Mouse (Mus musculus): Measurements from ENCODE around the gene Dhx40. TPM values are rescaled to one million over a fixed set of nuclear protein-coding genes. Genes with fewer than 3 reads are reported as not detected.
"Not testable (repeated sequence)": the region's sequence is repeated elsewhere in the genome, so short reads cannot be mapped to it uniquely, and the experiment has no call there.

The Dhx40 gene
- total and polyA plus RNA-seq, 2 experiments from 2014 or later = 18.3 to 28.0 TPM

DNA sequence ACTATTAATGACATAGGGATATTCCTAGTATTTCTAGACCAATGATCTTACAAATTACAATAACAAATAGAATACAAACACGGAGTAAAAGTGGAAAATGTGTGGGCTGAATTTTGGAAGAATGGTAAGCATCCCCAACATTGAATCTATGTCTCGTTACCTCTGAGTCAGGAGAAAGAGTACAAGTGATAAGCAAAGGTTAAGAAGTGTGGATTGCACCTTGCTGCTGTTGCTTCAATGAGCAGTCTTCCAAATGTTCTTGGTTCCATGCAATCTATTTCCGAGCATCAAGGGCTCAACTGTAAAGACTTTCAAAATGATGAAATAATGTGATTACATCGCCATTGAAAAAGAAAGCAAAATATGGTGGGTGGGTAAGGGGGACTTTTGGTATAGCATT lies 2.3 kb upstream of the Dhx40 start:
- no peak overlapping the region for H3K4me3 ChIP-seq (ENCODE audit: low read depth, low read length)
- 0 out of 2 replicates have a peak, but pooled peaks cover 4% of the 10 kb centered on the region for H3K4me1 ChIP-seq (ENCODE audit: insufficient read depth)
- no peak for TF ChIP-seq CTCF (IDR thresholded peaks at IDR 0.05; ENCODE audit: low read depth)
- WGBS = 72% methylated on average over 4 of the region's 4 CpGs
- DNase-seq = no peak
- no peaks in the 10 kb centered on the region for H3K9me3 ChIP-seq (ENCODE audit: low read length)
- H3K9ac ChIP-seq = no peak overlapping the region
- no peaks in the 10 kb centered on the region for H3K27me3 ChIP-seq (ENCODE audit: insufficient read depth, low read length)
- H3K27ac ChIP-seq (ENCODE audit: low read depth, low read length) = no peak overlapping the region
- H3K4me2 ChIP-seq (ENCODE audit: low read depth) = no peak overlapping the region
- H3K36me3 ChIP-seq (ENCODE audit: insufficient read depth) = no peaks in the 10 kb centered on the region
- no peak for ATAC-seq

DNA sequence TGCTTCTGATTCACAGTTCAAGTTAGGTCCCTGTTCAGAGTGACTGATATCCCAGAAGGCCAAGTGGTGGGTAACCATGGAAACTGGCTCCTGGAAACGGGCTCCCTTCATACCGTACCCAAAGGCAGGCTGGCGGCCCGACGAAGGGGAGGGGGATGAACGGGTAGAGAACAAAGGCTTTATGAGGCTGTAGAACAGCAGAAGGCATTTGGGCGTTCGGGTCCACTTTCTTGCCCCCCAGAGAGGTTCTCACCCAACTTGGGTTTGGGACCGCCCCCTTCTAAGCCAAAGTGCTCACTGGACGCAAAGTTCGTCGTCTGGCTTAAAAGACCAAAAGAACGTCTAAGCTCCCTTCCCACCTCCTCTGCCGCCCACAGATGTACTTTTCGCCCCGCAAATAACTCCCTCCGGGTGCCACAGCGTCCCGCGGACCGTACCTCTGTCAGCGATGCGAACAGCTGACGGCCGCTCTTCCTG lies 507 bp downstream of the Dhx40 start:
- Histone ChIP-seq H3K36me3 (ENCODE audit: insufficient read depth) (peaks cover 14% of the 10 kb centered on the region), H3K4me3 (ENCODE audit: low read depth, low read length) (peak overlapping the region; percentile 100), H3K9ac (peak overlapping the region; percentile 62), H3K4me2 (ENCODE audit: low read depth) (peak overlapping the region; percentile 63), H3K27ac (ENCODE audit: low read depth, low read length) (peak overlapping the region; percentile 80), H3K27me3 (ENCODE audit: insufficient read depth, low read length) (no peaks in the 10 kb centered on the region), H3K9me3 (ENCODE audit: low read length) (no peaks in the 10 kb centered on the region), H3K4me1 (ENCODE audit: insufficient read depth) (0 out of 2 replicates have a peak, but pooled peaks cover 4% of the 10 kb centered on the region)
- DNase-seq = peak; percentile 80
- TF ChIP-seq CTCF (IDR thresholded peaks at IDR 0.05; ENCODE audit: low read depth) = no peak
- ATAC-seq = peak; percentile 95
- WGBS = 2% methylated on average over 25 of the region's 25 CpGs

- DNase-seq (no peak), ATAC-seq (no peak)
- peaks cover 38% of the 10 kb centered on the region for H3K36me3 ChIP-seq (ENCODE audit: insufficient read depth)
- no peak overlapping the region for H3K4me3 ChIP-seq (ENCODE audit: low read depth, low read length)
- H3K9me3 ChIP-seq (ENCODE audit: low read length) = no peaks in the 10 kb centered on the region
- H3K27ac ChIP-seq (ENCODE audit: low read depth, low read length) = no peak overlapping the region
- no peaks in the 10 kb centered on the region for H3K4me1 ChIP-seq (ENCODE audit: insufficient read depth)
- no peak overlapping the region for H3K4me2 ChIP-seq (ENCODE audit: low read depth)
- 80% methylated on average over 1 of the region's 1 CpGs for WGBS
- TF ChIP-seq CTCF (IDR thresholded peaks at IDR 0.05; ENCODE audit: low read depth) = no peak
- no peaks in the 10 kb centered on the region for H3K27me3 ChIP-seq (ENCODE audit: insufficient read depth, low read length)
- H3K9ac ChIP-seq = no peak overlapping the region
Measured at GRCm38 (mm10) chr11:86794161-86794560, 13.4 kb downstream of the Dhx40 start.

DNA sequence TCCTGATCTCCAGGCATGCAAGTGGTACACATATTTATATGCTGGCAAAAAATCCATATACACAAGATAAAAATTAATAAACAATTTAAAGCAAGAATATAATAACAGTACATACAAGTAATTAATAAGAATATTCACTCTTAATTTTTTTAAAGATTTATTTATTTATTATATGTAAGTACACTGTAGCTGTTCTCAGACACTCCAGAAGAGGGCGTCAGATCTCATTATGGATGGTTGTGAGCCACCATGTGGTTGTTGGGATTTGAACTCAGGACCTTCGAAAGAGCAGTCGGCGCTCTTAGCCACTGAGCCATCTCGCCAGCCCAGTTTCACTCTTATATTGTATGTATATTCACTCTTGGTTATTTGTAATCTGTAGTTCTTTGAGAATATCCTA lies 20.1 kb downstream of the Dhx40 start:
- WGBS = 99% methylated on average over 5 of the region's 5 CpGs
- H3K4me1 ChIP-seq (ENCODE audit: insufficient read depth); H3K27me3 ChIP-seq (ENCODE audit: insufficient read depth, low read length); H3K4me2 ChIP-seq (ENCODE audit: low read depth); H3K27ac ChIP-seq (ENCODE audit: low read depth, low read length); H3K4me3 ChIP-seq (ENCODE audit: low read depth, low read length); DNase-seq; H3K9ac ChIP-seq; ATAC-seq; H3K9me3 ChIP-seq (ENCODE audit: low read length): not testable (repeated sequence)
- peaks cover 52% of the 10 kb centered on the region for H3K36me3 ChIP-seq (ENCODE audit: insufficient read depth)

- WGBS = 95% methylated on average over 2 of the region's 2 CpGs
- ATAC-seq = no peak
- H3K4me1 ChIP-seq (ENCODE audit: insufficient read depth) = no peaks in the 10 kb centered on the region
- H3K4me3 ChIP-seq (ENCODE audit: low read depth, low read length) = no peak overlapping the region
- no peaks in the 10 kb centered on the region for H3K9me3 ChIP-seq (ENCODE audit: low read length)
- H3K9ac ChIP-seq = no peak overlapping the region
- no peaks in the 10 kb centered on the region for H3K27me3 ChIP-seq (ENCODE audit: insufficient read depth, low read length)
- H3K36me3 ChIP-seq (ENCODE audit: insufficient read depth) = peaks cover 49% of the 10 kb centered on the region
- DNase-seq = no peak
- no peak overlapping the region for H3K4me2 ChIP-seq (ENCODE audit: low read depth)
- no peak overlapping the region for H3K27ac ChIP-seq (ENCODE audit: low read depth, low read length)
- TF ChIP-seq CTCF (IDR thresholded peaks at IDR 0.05; ENCODE audit: low read depth) = no peak
Measured at GRCm38 (mm10) chr11:86785767-86786166, 21.8 kb downstream of the Dhx40 start.

GRCm38 (mm10) chr11:86769884-86770283 lies 37.7 kb downstream of the Dhx40 start:
- H3K27me3 ChIP-seq (ENCODE audit: insufficient read depth, low read length) = no peaks in the 10 kb centered on the region
- H3K27ac ChIP-seq (ENCODE audit: low read depth, low read length) = no peak overlapping the region
- WGBS = 89% methylated on average over 4 of the region's 4 CpGs
- H3K4me3 ChIP-seq (ENCODE audit: low read depth, low read length) = no peak overlapping the region
- H3K4me1 ChIP-seq (ENCODE audit: insufficient read depth) = no peaks in the 10 kb centered on the region
- ATAC-seq = no peak
- DNase-seq = no peak
- no peak overlapping the region for H3K9ac ChIP-seq
- no peaks in the 10 kb centered on the region for H3K9me3 ChIP-seq (ENCODE audit: low read length)
- no peak overlapping the region for H3K4me2 ChIP-seq (ENCODE audit: low read depth)
- no peak for TF ChIP-seq CTCF (IDR thresholded peaks at IDR 0.05; ENCODE audit: low read depth)
- H3K36me3 ChIP-seq (ENCODE audit: insufficient read depth) = peaks cover 40% of the 10 kb centered on the region

GRCm38 (mm10) chr11:86764501-86764900 lies 43.0 kb downstream of the Dhx40 start:
- Histone ChIP-seq H3K9ac (no peak overlapping the region), H3K4me3 (ENCODE audit: low read depth, low read length) (no peak overlapping the region), H3K4me2 (ENCODE audit: low read depth) (no peak overlapping the region), H3K4me1 (ENCODE audit: insufficient read depth) (no peaks in the 10 kb centered on the region), H3K36me3 (ENCODE audit: insufficient read depth) (peaks cover 3% of the 10 kb centered on the region; the same call in 1 of the 2 replicates), H3K27ac (ENCODE audit: low read depth, low read length) (no peak overlapping the region), H3K9me3 (ENCODE audit: low read length) (no peaks in the 10 kb centered on the region), H3K27me3 (ENCODE audit: insufficient read depth, low read length) (no peaks in the 10 kb centered on the region)
- no peak for TF ChIP-seq CTCF (IDR thresholded peaks at IDR 0.05; ENCODE audit: low read depth)
- 87% methylated on average over 2 of the region's 2 CpGs for WGBS
- ATAC-seq = no peak
- no peak for DNase-seq

- not testable (repeated sequence) for H3K4me1 ChIP-seq (ENCODE audit: insufficient read depth); H3K27me3 ChIP-seq (ENCODE audit: insufficient read depth, low read length); H3K4me2 ChIP-seq (ENCODE audit: low read depth); H3K9me3 ChIP-seq (ENCODE audit: low read length); DNase-seq; H3K4me3 ChIP-seq (ENCODE audit: low read depth, low read length); H3K9ac ChIP-seq; ATAC-seq; H3K36me3 ChIP-seq (ENCODE audit: insufficient read depth); H3K27ac ChIP-seq (ENCODE audit: low read depth, low read length)
- 92% methylated on average over 11 of the region's 11 CpGs for WGBS
Measured at GRCm38 (mm10) chr11:86763127-86763526, 44.4 kb downstream of the Dhx40 start.

All from forebrain, postnatal 0 days (tissue).